Mouse (Mus musculus): ENCODE results near the gene Tab1. TPM values are rescaled to one million over a fixed set of nuclear protein-coding genes. Genes with fewer than 3 reads are reported as not detected.

Tab1 gene
- polyA plus RNA-seq, 1 experiment: 33.6 TPM

DNA sequence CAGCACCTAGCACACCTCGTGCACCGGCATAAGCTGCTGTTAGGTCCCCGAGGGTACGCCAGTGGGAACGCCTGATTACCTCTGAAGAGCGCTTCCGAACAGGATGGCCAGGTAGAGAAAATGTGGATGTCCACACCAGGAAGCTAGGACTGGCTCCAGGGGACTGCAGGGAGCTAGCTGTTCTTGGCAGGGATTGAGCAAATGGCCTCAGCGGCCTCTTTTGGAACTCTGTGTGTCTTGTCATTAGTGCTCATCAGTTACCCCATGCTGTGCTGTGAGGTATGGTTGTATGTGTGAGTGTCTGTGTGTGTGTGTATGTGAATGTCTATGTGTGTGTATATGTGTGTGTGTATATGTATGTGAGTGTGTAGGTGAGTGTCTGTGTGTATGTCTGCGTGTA is 42.4 kb downstream of the Tab1 start:
- TF ChIP-seq CTCF (IDR thresholded peaks at IDR 0.05; ENCODE audit: extremely low read depth, insufficient read depth, low read length): no peak
- TF ChIP-seq POLR2A (IDR thresholded peaks at IDR 0.05; ENCODE audit: extremely low read depth, insufficient read depth, low read length): no peak
- H3K4me3 ChIP-seq (ENCODE audit: insufficient read depth, low read length): peak overlapping the region; percentile 43
- peaks cover 3% of the 10 kb centered on the region; the same call in 1 of the 2 replicates for H3K4me1 ChIP-seq (ENCODE audit: control insufficient read depth, insufficient read depth, low read length)
- no peak overlapping the region for H3K27ac ChIP-seq (ENCODE audit: insufficient read depth, low read length)

GRCm38 (mm10) chr15:80175756-80176155 is 42.8 kb downstream of the Tab1 start:
- peaks cover 3% of the 10 kb centered on the region; the same call in 1 of the 2 replicates for H3K4me1 ChIP-seq (ENCODE audit: control insufficient read depth, insufficient read depth, low read length)
- no peak for TF ChIP-seq CTCF (IDR thresholded peaks at IDR 0.05; ENCODE audit: extremely low read depth, insufficient read depth, low read length)
- TF ChIP-seq POLR2A (IDR thresholded peaks at IDR 0.05; ENCODE audit: extremely low read depth, insufficient read depth, low read length): no peak
- H3K27ac ChIP-seq (ENCODE audit: insufficient read depth, low read length): no peak overlapping the region
- no peak overlapping the region; the same call in 1 of the 2 replicates for H3K4me3 ChIP-seq (ENCODE audit: insufficient read depth, low read length)

GRCm38 (mm10) chr15:80181561-80181960 is 48.6 kb downstream of the Tab1 start:
- H3K27ac ChIP-seq (ENCODE audit: insufficient read depth, low read length): no peak overlapping the region
- H3K4me3 ChIP-seq (ENCODE audit: insufficient read depth, low read length): no peak overlapping the region
- TF ChIP-seq CTCF (IDR thresholded peaks at IDR 0.05; ENCODE audit: extremely low read depth, insufficient read depth, low read length) (no peak), POLR2A (IDR thresholded peaks at IDR 0.05; ENCODE audit: extremely low read depth, insufficient read depth, low read length) (no peak)
- no peaks in the 10 kb centered on the region for H3K4me1 ChIP-seq (ENCODE audit: control insufficient read depth, insufficient read depth, low read length)

DNA sequence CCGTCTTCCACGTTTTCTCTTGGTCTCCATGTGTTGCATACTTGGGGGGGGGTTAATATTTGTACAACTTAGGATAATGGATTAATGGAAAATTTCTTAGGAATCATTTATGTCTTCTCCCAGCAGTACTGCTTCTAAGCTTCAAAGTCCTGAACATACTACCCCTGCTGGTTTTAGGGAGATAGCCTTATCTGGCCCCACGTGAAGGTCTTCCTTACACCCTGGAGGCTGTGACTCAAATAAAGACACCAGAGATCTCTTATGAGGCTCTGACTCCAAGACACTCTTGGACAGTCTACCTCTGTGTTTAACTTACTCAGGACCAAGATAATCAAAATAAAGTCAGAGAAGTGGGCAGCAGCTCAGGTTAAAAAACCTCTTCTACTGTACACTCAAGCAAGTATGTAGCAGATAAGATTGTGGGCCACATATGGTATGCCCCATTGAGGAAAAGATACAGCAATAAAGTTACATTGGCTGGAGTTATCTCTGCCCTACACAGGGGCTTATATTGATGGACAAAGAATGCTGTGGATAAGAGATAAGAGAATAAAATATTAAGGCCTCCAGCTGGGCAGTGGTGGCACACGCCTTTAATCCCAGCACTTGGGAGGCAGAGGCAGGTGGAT is 49.3 kb downstream of the Tab1 start:
- H3K4me3 ChIP-seq (ENCODE audit: insufficient read depth, low read length): no peak overlapping the region
- TF ChIP-seq CTCF (IDR thresholded peaks at IDR 0.05; ENCODE audit: extremely low read depth, insufficient read depth, low read length) (no peak), POLR2A (IDR thresholded peaks at IDR 0.05; ENCODE audit: extremely low read depth, insufficient read depth, low read length) (no peak)
- no peaks in the 10 kb centered on the region for H3K4me1 ChIP-seq (ENCODE audit: control insufficient read depth, insufficient read depth, low read length)
- no peak overlapping the region for H3K27ac ChIP-seq (ENCODE audit: insufficient read depth, low read length)

GRCm38 (mm10) chr15:80188927-80189326 is 56.0 kb downstream of the Tab1 start:
- TF ChIP-seq CTCF (IDR thresholded peaks at IDR 0.05; ENCODE audit: extremely low read depth, insufficient read depth, low read length): no peak
- no peak for TF ChIP-seq POLR2A (IDR thresholded peaks at IDR 0.05; ENCODE audit: extremely low read depth, insufficient read depth, low read length)
- peaks cover 5% of the 10 kb centered on the region for H3K4me1 ChIP-seq (ENCODE audit: control insufficient read depth, insufficient read depth, low read length)
- H3K4me3 ChIP-seq (ENCODE audit: insufficient read depth, low read length): no peak overlapping the region
- H3K27ac ChIP-seq (ENCODE audit: insufficient read depth, low read length): no peak overlapping the region; the same call in 1 of the 2 replicates

- peaks cover 5% of the 10 kb centered on the region for H3K4me1 ChIP-seq (ENCODE audit: control insufficient read depth, insufficient read depth, low read length)
- TF ChIP-seq POLR2A (IDR thresholded peaks at IDR 0.05; ENCODE audit: extremely low read depth, insufficient read depth, low read length) (no peak), CTCF (IDR thresholded peaks at IDR 0.05; ENCODE audit: extremely low read depth, insufficient read depth, low read length) (no peak)
- H3K4me3 ChIP-seq (ENCODE audit: insufficient read depth, low read length): no peak overlapping the region
- H3K27ac ChIP-seq (ENCODE audit: insufficient read depth, low read length): peak overlapping the region; percentile 40
Measured at GRCm38 (mm10) chr15:80190075-80190474, 57.1 kb downstream of the Tab1 start.

GRCm38 (mm10) chr15:80191585-80192245 is 58.8 kb downstream of the Tab1 start:
- no peak overlapping the region for H3K27ac ChIP-seq (ENCODE audit: insufficient read depth, low read length)
- H3K4me1 ChIP-seq (ENCODE audit: control insufficient read depth, insufficient read depth, low read length): peaks cover 5% of the 10 kb centered on the region
- no peak for TF ChIP-seq CTCF (IDR thresholded peaks at IDR 0.05; ENCODE audit: extremely low read depth, insufficient read depth, low read length)
- TF ChIP-seq POLR2A (IDR thresholded peaks at IDR 0.05; ENCODE audit: extremely low read depth, insufficient read depth, low read length): no peak
- H3K4me3 ChIP-seq (ENCODE audit: insufficient read depth, low read length): no peak overlapping the region

GRCm38 (mm10) chr15:80192246-80192585 is 59.3 kb downstream of the Tab1 start:
- no peak overlapping the region for H3K4me3 ChIP-seq (ENCODE audit: insufficient read depth, low read length)
- TF ChIP-seq POLR2A (IDR thresholded peaks at IDR 0.05; ENCODE audit: extremely low read depth, insufficient read depth, low read length): no peak
- TF ChIP-seq CTCF (IDR thresholded peaks at IDR 0.05; ENCODE audit: extremely low read depth, insufficient read depth, low read length): no peak
- peaks cover 5% of the 10 kb centered on the region for H3K4me1 ChIP-seq (ENCODE audit: control insufficient read depth, insufficient read depth, low read length)
- no peak overlapping the region for H3K27ac ChIP-seq (ENCODE audit: insufficient read depth, low read length)

DNA sequence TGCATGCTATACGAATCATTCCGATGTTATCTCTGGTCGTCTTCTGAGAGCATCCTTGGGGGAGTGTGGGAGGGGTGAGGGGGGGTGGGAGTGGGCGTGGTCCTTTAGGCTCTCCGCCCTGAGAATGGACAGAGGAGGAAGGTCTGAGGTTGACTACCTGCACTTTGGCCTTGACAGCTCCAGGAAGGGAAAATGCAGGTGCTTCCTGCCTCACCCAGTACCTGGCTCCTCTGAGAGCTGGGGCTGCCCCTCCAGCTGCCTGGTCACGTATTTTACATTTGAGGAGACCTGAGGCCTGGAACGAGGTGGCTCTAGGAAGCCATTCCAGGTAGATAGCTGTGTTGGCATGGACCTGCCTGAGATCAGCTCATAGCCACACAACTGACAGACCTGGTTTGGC is 59.9 kb downstream of the Tab1 start:
- Histone ChIP-seq H3K27ac (ENCODE audit: insufficient read depth, low read length) (no peak overlapping the region), H3K4me1 (ENCODE audit: control insufficient read depth, insufficient read depth, low read length) (peaks cover 5% of the 10 kb centered on the region), H3K4me3 (ENCODE audit: insufficient read depth, low read length) (no peak overlapping the region)
- TF ChIP-seq CTCF (IDR thresholded peaks at IDR 0.05; ENCODE audit: extremely low read depth, insufficient read depth, low read length) (no peak), POLR2A (IDR thresholded peaks at IDR 0.05; ENCODE audit: extremely low read depth, insufficient read depth, low read length) (no peak)

DNA sequence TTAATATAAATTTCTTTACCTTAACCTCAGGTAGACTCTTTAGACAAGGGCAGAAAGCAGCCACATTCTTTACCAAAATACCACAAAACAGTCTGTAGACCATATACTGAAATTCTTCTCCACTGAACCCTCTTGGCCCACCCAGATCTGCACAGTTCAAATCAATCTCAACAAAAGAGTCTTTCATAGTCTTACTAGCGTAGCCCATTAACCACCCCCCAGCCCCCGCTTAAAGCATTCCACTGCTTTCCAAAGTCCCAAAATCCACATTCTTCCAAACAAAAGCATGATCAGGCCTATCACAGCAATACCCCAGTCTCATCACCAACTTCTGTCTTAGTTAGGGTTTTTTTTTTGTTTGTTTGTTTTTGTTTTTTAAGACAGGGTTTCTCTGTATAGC is 66.6 kb downstream of the Tab1 start:
- TF ChIP-seq CTCF (IDR thresholded peaks at IDR 0.05; ENCODE audit: extremely low read depth, insufficient read depth, low read length) (no peak), POLR2A (IDR thresholded peaks at IDR 0.05; ENCODE audit: extremely low read depth, insufficient read depth, low read length) (no peak)
- peaks cover 7% of the 10 kb centered on the region for H3K4me1 ChIP-seq (ENCODE audit: control insufficient read depth, insufficient read depth, low read length)
- H3K27ac ChIP-seq (ENCODE audit: insufficient read depth, low read length): no peak overlapping the region
- no peak overlapping the region for H3K4me3 ChIP-seq (ENCODE audit: insufficient read depth, low read length)

Data from cortical plate, adult 2 months (tissue).